Mouse (Mus musculus): ENCODE measurements at regions not wholly inside any gene's neighbourhood (a gene's known extent, or its start where the extent isn't known, plus 50 kb on each side); places are given as distances from the start of the nearest gene placed in this dataset.

DNA sequence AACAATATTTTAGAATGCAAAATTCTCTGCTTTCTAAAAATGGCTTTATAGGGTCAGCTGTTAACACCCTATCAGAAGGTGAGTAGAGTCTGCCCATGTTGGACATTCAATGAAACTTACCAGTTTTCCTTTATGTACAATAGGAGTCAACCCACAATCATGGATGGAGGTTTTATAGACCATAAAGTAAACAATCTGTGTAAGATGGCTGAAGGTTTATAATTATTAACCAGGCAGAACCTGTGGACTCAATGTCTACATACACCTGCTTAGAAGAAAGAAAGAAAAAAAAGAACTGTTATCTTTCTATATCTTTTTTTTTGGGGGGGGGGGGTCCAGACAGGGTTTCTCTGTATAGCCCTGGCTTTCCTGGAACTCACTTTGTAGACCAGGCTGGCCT, 227.8 kb upstream of the Atp2b1 start:
- ATAC-seq (ENCODE audit: extremely low read depth, insufficient number of reproducible peaks, low FRiP score, poor library complexity, severe bottlenecking) (no peak), DNase-seq (ENCODE audit: low spot score) (no peak)
- Histone ChIP-seq H3K4me3 (ENCODE audit: low read depth, low read length) (no peak overlapping the region), H3K36me3 (replicated peaks) (no peaks in the 10 kb centered on the region), H3K27me3 (ENCODE audit: insufficient read depth, low read length) (no peaks in the 10 kb centered on the region), H3K9me3 (replicated peaks) (no peaks in the 10 kb centered on the region), H3K4me1 (ENCODE audit: insufficient read depth, low read depth, low read length) (no peaks in the 10 kb centered on the region; the same call in 1 of the 2 replicates)
- no peak for TF ChIP-seq CTCF (IDR thresholded peaks at IDR 0.05; ENCODE audit: low read depth, low read length)

GRCm38 (mm10) chr10:98691816-98692215, 222.4 kb upstream of the Atp2b1 start:
- TF ChIP-seq CTCF (IDR thresholded peaks at IDR 0.05; ENCODE audit: low read depth, low read length) = no peak
- no peak for TF ChIP-seq GATA1 (IDR thresholded peaks at IDR 0.05; ENCODE audit: borderline replicate concordance, low read length)
- TF ChIP-seq POLR2AphosphoS5 (IDR thresholded peaks at IDR 0.05; ENCODE audit: insufficient replicate concordance, low read depth, low read length) = no peak
- TF ChIP-seq GATA2 (IDR thresholded peaks at IDR 0.05; ENCODE audit: borderline replicate concordance, low read depth, low read length) = no peak
- no peak for DNase-seq (ENCODE audit: low spot score)

GRCm38 (mm10) chr10:98694690-98695370, 219.4 kb upstream of the Atp2b1 start:
- no peaks in the 10 kb centered on the region for H3K27me3 ChIP-seq (ENCODE audit: insufficient read depth, low read length)
- no peaks in the 10 kb centered on the region for H3K4me1 ChIP-seq (ENCODE audit: insufficient read depth, low read depth, low read length)
- H3K36me3 ChIP-seq (replicated peaks) = no peaks in the 10 kb centered on the region
- ATAC-seq (ENCODE audit: extremely low read depth, insufficient number of reproducible peaks, low FRiP score, poor library complexity, severe bottlenecking) = no peak
- no peak for DNase-seq (ENCODE audit: low spot score)
- no peak overlapping the region for H3K4me3 ChIP-seq (ENCODE audit: low read depth, low read length)
- no peaks in the 10 kb centered on the region for H3K9me3 ChIP-seq (replicated peaks)
- TF ChIP-seq GATA2 (IDR thresholded peaks at IDR 0.05; ENCODE audit: borderline replicate concordance, low read depth, low read length) (no peak), GATA1 (IDR thresholded peaks at IDR 0.05; ENCODE audit: borderline replicate concordance, low read length) (no peak), TAL1 (conservative IDR thresholded peaks at IDR 0.05; ENCODE audit: low read depth, low read length) (no peak), CTCF (IDR thresholded peaks at IDR 0.05; ENCODE audit: low read depth, low read length) (no peak)

More at GRCm38 (mm10) chr10:98691816-98692215, 222.4 kb upstream of the Atp2b1 start:
- no peak for ATAC-seq (ENCODE audit: extremely low read depth, insufficient number of reproducible peaks, low FRiP score, poor library complexity, severe bottlenecking)
- Histone ChIP-seq H3K4me3 (ENCODE audit: low read depth, low read length) (no peak overlapping the region), H3K9me3 (replicated peaks) (no peaks in the 10 kb centered on the region), H3K36me3 (replicated peaks) (no peaks in the 10 kb centered on the region), H3K27me3 (ENCODE audit: insufficient read depth, low read length) (no peaks in the 10 kb centered on the region), H3K4me1 (ENCODE audit: insufficient read depth, low read depth, low read length) (no peaks in the 10 kb centered on the region; the same call in 1 of the 2 replicates)

GRCm38 (mm10) chr10:98695371-98695725, 218.9 kb upstream of the Atp2b1 start:
- H3K27me3 ChIP-seq (ENCODE audit: insufficient read depth, low read length) = no peaks in the 10 kb centered on the region
- H3K4me1 ChIP-seq (ENCODE audit: insufficient read depth, low read depth, low read length) = peaks cover 3% of the 10 kb centered on the region
- H3K4me3 ChIP-seq (ENCODE audit: low read depth, low read length) = no peak overlapping the region
- H3K36me3 ChIP-seq (replicated peaks) = no peaks in the 10 kb centered on the region
- DNase-seq (ENCODE audit: low spot score) (no peak), ATAC-seq (ENCODE audit: extremely low read depth, insufficient number of reproducible peaks, low FRiP score, poor library complexity, severe bottlenecking) (no peak)
- TF ChIP-seq GATA1 (IDR thresholded peaks at IDR 0.05; ENCODE audit: borderline replicate concordance, low read length) = no peak
- no peak for TF ChIP-seq CTCF (IDR thresholded peaks at IDR 0.05; ENCODE audit: low read depth, low read length)
- no peak for TF ChIP-seq TAL1 (conservative IDR thresholded peaks at IDR 0.05; ENCODE audit: low read depth, low read length)
- no peak for TF ChIP-seq GATA2 (IDR thresholded peaks at IDR 0.05; ENCODE audit: borderline replicate concordance, low read depth, low read length)
- no peak for TF ChIP-seq POLR2AphosphoS5 (IDR thresholded peaks at IDR 0.05; ENCODE audit: insufficient replicate concordance, low read depth, low read length)
- H3K9me3 ChIP-seq (replicated peaks) = no peaks in the 10 kb centered on the region

GRCm38 (mm10) chr10:98697866-98698265, 216.3 kb upstream of the Atp2b1 start:
- TF ChIP-seq GATA1 (IDR thresholded peaks at IDR 0.05; ENCODE audit: borderline replicate concordance, low read length) = no peak
- TF ChIP-seq GATA2 (IDR thresholded peaks at IDR 0.05; ENCODE audit: borderline replicate concordance, low read depth, low read length) = no peak
- no peak for TF ChIP-seq CTCF (IDR thresholded peaks at IDR 0.05; ENCODE audit: low read depth, low read length)
- TF ChIP-seq POLR2AphosphoS5 (IDR thresholded peaks at IDR 0.05; ENCODE audit: insufficient replicate concordance, low read depth, low read length) = no peak
- TF ChIP-seq TAL1 (conservative IDR thresholded peaks at IDR 0.05; ENCODE audit: low read depth, low read length) = no peak
- no peaks in the 10 kb centered on the region for H3K9me3 ChIP-seq (replicated peaks)
- no peak for ATAC-seq (ENCODE audit: extremely low read depth, insufficient number of reproducible peaks, low FRiP score, poor library complexity, severe bottlenecking)

GRCm38 (mm10) chr10:98699579-98699978, 214.6 kb upstream of the Atp2b1 start:
- Histone ChIP-seq H3K4me1 (ENCODE audit: insufficient read depth, low read depth, low read length) (peaks cover 12% of the 10 kb centered on the region), H3K4me3 (ENCODE audit: low read depth, low read length) (no peak overlapping the region), H3K36me3 (replicated peaks) (no peaks in the 10 kb centered on the region), H3K9me3 (replicated peaks) (no peaks in the 10 kb centered on the region), H3K27me3 (ENCODE audit: insufficient read depth, low read length) (no peaks in the 10 kb centered on the region)
- ATAC-seq (ENCODE audit: extremely low read depth, insufficient number of reproducible peaks, low FRiP score, poor library complexity, severe bottlenecking) = no peak
- no peak for DNase-seq (ENCODE audit: low spot score)
- TF ChIP-seq GATA2 (IDR thresholded peaks at IDR 0.05; ENCODE audit: borderline replicate concordance, low read depth, low read length) = no peak
- TF ChIP-seq TAL1 (conservative IDR thresholded peaks at IDR 0.05; ENCODE audit: low read depth, low read length) = no peak
- TF ChIP-seq CTCF (IDR thresholded peaks at IDR 0.05; ENCODE audit: low read depth, low read length) = no peak
- TF ChIP-seq POLR2AphosphoS5 (IDR thresholded peaks at IDR 0.05; ENCODE audit: insufficient replicate concordance, low read depth, low read length) = no peak
- TF ChIP-seq GATA1 (IDR thresholded peaks at IDR 0.05; ENCODE audit: borderline replicate concordance, low read length) = no peak

More at GRCm38 (mm10) chr10:98697866-98698265, 216.3 kb upstream of the Atp2b1 start:
- no peaks in the 10 kb centered on the region for H3K27me3 ChIP-seq (ENCODE audit: insufficient read depth, low read length)
- H3K4me3 ChIP-seq (ENCODE audit: low read depth, low read length) = no peak overlapping the region
- no peaks in the 10 kb centered on the region for H3K36me3 ChIP-seq (replicated peaks)
- no peak for DNase-seq (ENCODE audit: low spot score)
- peaks cover 11% of the 10 kb centered on the region for H3K4me1 ChIP-seq (ENCODE audit: insufficient read depth, low read depth, low read length)
